Mouse (Mus musculus) kidney, postnatal 25 days (tissue): ENCODE measurements around the gene Trhr2.
A peak's percentile ranks its signal among the peaks of the same experiment; 100 is the strongest.

Source experiments
- DNase-seq, 2 experiments: peaks; one replicate each; pipeline ENCODE4 v3.0.0; 2021; ENCODE audit warnings: mixed read lengths in 2 of 2

The Trhr2 gene

GRCm38 (mm10) chr8:122360696-122361416 lies at the start of gene Trhr2:
TSS of gene Trhr2 (minus strand) at chr8:122360746.
- DNase-seq: no peak

DNA sequence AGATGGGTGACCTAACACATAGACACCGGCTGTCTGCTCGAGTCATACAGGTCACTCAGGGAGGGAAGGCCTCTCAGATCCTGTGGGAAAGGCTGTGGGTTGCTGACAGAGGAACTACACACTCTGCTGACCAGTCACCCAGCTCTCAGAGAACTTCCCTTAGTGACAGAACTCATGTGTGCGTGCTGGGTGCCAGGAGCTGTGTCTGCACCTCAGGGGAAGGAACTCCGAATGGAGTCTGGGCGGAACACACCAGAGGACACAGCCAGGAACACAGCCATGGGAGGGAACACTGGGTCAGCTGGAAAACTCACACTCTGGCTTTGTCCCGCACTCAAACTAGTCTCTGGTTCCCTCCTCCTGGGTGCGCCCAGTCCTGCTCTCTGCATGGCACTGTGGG lies 47.1 kb upstream of the Trhr2 start:
- no peak for DNase-seq

DNA sequence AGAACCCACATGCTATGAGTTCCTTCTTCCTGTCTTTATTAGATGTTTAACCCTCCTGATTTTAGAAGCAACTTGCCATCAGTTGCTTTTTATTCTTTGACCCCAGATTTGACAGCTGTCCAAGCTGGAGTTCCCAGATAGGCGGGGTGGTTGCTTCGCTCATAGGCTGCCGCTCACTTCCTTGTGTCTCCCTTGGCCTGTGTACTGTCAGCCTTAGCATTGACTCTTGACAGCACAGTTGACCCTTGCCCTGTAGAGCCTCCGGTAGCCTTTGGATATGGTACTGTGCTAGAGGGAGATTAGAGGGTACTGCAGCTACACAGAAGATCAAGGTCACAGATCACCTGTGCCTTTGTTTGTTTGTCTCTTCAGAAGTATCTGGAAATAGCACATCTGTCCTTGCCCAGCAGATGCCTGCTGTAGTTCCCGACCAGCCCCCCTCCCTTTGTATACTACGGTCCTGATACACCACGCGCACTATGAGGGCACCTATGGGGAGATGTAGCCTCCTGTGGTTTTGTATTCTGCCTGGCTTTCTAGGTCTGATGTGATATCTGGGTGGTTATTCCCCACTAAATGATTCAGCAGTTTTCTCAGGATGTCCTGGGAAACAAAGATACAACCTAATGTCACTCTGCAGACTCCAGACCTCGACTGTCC lies 44.7 kb upstream of the Trhr2 start:
- peak; percentile 67 to 87 for DNase-seq

DNA sequence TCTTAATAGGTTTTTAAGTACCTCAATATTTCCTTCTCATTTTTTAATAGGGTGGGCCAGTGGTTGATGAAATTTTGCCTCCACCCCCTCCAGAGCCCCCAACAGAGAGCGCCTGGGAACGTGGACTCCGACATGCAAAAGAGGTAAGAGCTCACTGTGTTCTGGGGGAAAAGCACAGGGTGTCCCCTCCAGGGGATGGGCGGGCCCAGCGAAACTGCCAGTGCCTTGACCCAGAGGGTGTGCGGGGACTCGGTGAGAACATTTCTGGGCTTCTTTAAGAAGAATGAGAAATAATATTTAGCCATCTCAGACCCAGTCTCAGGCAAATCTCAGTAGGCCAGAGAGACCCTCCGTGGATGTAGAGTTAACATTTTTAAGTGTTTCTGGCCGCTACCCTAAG lies 37.6 kb upstream of the Trhr2 start:
- no peak for DNase-seq

DNA sequence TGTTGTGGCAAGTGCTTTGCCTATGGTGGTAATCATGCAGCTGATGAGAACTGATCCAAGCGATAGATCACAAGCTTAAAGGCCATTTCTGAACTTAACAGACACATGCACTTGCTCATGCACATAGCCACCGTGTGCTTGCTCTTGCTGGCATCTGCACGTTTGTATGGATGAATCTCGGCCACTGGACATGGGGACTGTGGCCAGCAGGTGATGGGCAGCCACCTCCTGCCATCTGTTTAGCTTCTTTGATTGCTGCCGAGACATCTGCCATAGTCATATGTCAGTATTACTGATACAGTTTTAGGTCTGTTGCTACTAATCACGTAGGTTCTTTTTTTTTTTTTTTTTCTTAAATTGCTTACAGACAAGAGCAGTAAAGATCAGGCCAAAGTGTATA lies 34.7 kb upstream of the Trhr2 start:
- no peak for DNase-seq

GRCm38 (mm10) chr8:122393717-122394116 lies 33.2 kb upstream of the Trhr2 start:
- no peak for DNase-seq

GRCm38 (mm10) chr8:122390758-122391157 lies 30.2 kb upstream of the Trhr2 start:
- no peak for DNase-seq

GRCm38 (mm10) chr8:122389357-122389756 lies 28.8 kb upstream of the Trhr2 start:
- no peak for DNase-seq

- DNase-seq: no peak
Measured at GRCm38 (mm10) chr8:122383039-122383438, 22.5 kb upstream of the Trhr2 start.

GRCm38 (mm10) chr8:122376365-122377231 lies 16.1 kb upstream of the Trhr2 start, which contains the start of gene Zc3h18:
TSS of gene Zc3h18 (plus strand) at chr8:122376609.
- peak; percentile 99 to 100 for DNase-seq

DNA sequence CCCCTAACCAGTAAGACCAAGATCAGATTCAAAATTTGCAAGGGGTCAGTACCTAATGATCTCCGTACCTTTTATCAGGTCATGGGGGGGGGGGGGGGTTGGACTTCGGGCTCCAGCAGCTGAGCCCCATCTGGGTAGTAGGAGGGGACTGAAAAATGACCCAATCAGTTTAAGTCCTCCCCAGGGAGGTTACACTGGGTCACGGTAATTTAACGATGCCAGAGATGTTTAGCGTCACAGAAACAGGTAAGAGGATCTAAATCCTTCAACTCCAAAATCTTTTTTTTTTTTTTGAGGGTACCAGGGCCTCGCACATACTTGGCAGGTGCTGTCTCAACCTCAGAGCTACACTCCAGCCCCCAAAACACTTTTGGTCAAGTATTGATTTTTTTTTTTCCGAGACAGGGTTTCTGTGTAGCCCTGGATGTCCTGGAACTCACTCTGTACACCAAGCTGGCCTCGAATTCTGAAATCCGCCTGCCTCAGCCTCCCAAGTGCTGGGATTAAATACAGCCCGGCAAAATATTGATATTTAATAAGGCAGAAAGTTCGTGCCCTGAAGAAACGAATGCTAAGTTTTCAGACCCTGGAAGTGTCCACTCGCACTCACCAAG lies 15.3 kb upstream of the Trhr2 start:
- DNase-seq: no peak

- DNase-seq: no peak
Measured at GRCm38 (mm10) chr8:122375320-122375719, 14.8 kb upstream of the Trhr2 start.

DNA sequence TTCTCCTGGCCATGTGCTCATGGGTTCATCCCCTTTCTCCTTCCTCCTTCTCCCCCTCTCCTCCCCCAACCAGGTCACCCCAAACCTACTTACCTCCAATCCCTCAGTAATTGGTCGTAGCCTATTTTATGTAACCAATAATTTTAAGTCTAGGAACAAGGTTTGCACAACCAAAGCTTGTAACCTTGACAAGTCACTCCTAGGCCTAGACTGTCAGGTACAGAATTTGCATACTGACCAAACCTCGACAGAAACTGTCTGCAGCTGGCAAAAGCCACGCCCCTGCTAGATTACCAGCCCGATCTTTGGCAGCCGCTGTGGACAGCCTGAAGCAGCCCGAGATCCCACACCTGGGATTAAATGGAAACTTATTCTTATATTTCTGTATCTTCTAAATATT lies 11.2 kb upstream of the Trhr2 start:
- no peak for DNase-seq

DNA sequence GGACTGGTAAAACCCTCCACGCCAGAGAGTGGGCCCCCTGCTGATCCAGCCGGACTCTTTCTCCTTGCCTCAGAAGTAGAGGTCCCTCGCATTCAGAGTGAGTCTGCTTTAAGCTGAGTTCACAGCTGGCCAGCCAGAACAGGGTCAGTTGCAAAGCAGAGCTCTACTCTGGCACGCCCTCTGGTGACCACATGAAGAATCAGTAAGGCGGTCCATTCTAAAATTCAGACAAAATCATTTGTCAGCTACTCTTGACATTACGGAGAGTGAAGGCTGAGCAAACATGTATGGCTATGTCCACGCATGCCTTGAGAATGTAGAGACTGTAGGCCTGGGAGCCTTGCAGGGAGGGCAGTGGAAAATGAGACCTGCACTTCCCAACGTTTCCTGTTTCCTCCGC lies 9.1 kb upstream of the Trhr2 start:
- peak; percentile 78 to 85 for DNase-seq

GRCm38 (mm10) chr8:122368494-122368893 lies 7.9 kb upstream of the Trhr2 start:
- no peak for DNase-seq

GRCm38 (mm10) chr8:122362967-122363366 lies 2.4 kb upstream of the Trhr2 start:
- DNase-seq: no peak

DNA sequence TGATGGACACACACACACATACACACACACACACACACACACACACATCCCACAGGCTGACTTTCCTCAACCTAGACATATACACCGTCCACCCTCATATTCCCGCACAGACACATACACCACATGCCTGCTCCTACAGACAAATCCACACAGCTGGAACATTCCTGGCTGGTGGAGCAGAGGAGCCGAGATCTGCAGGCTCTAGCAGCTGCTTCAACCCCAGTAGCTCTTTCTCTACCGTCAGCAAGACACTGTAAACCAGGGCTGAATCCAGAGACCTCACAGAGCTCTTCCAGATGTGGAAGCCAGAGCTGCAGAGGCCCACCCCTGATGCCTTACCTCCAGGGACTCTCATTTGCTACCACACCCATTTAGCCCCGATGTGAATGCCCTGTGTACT lies 1.7 kb upstream of the Trhr2 start:
- DNase-seq: no peak

- DNase-seq: no peak
Measured at GRCm38 (mm10) chr8:122359111-122359775, 1.3 kb downstream of the Trhr2 start.

DNA sequence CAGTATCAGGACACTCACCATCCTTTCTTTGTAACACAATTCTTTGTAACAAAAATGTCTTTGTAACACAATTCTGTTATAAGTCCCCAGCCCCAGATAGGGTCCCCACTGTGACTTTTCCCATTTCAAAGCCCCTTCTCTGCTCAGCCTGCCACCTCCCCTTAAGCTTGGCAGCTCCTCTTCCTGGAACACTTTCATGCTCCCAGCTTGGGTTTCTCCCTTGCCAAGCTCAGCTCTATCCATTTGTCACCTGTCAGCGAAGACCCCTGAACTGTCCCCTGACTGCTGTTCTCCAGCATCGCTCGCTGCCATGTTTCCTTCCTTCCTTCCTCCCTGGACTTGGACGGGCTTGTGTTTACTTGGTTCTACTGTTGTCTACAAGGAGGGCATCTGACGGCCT lies 2.9 kb downstream of the Trhr2 start:
- no peak for DNase-seq

GRCm38 (mm10) chr8:122357202-122357601 lies 3.3 kb downstream of the Trhr2 start:
- no peak for DNase-seq

GRCm38 (mm10) chr8:122355642-122356606 lies 4.6 kb downstream of the Trhr2 start:
- peak in 1 of 2 experiments; percentile 34 for DNase-seq
